Mouse (Mus musculus) right cerebral cortex, adult 18-20 months (tissue): Measurements from ENCODE around the gene Nkapl.

Source experiments
- DNase-seq: peaks from one replicate; pipeline ENCODE4 v3.0.0; 2022; ENCODE audit warnings: mixed read lengths

The Nkapl gene

DNA sequence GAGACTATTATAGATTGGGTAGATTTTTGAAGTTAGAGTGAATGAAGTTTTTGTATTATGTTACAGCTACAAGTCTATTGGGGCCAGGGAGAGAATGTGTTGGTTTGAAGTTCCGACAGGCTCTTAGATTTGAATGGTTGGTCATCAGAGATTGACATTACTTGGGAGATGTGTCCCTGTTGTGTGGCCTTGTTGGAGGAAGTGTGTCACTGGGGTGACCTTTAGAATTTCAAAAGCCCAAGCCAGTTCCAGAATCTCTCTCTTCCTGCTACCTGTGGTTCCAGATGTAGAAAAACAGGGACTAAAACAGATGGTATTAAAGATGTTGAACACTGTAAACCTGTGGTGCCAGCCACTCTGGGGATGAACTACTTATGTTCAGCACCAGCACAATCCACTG lies 40.7 kb downstream of the Nkapl start:
- no peak for DNase-seq

- no peak for DNase-seq
These were observed 45.0 kb downstream of the Nkapl start for GRCm38 (mm10) chr13:21423301-21423700.

GRCm38 (mm10) chr13:21418865-21419264 lies 49.4 kb downstream of the Nkapl start:
- no peak for DNase-seq

DNA sequence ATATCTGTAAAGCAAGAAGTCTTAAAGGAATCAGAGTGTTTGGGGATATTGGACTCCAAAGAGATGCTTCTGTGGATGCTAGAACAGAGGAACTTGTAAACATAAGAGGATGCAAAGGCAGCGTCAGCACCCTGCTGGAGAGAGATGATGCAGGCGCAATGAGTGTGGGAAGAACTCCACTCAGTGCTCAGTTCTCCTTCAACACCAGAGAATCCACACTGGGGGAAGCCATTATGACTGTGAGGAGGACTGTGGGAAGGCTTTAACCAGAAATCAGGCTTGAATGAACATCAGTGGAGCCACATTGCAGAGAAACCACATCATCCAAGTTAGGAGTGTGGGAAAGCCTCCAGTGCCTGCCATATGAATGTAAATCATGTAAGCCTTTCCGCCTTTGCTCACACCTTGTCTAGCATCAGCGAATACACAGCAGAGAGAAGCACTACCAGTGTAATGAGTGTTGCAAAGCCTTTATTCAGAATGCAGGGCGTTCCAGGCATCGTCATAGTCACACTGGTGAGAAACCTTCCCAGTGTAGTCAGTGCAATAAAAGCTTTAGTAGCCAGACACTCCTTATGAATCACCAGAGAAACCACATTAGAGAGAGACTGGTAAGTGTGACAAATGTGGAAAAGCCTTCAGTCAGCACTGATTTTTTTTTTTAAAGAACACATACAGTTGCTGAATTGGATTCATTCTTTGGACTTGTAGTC lies 50.9 kb downstream of the Nkapl start:
- DNase-seq: peak; percentile 21
